ENCODE assay signal across 9 mouse cellular contexts in genomic region chrX:140722400-140722799, GRCm38 (mm10). TPM values are rescaled to one million over a fixed set of nuclear protein-coding genes. Genes with fewer than 3 reads are reported as not detected.
DNase-seq lines count a peak whose midpoint lies in the region; ATAC-seq lines count a peak whose summit lies in the region.
"Had no signal": no experiment of that assay in that cellular context is flagged by ENCODE, and none has a peak within 500 bp of the region (broad histone marks: within the 10 kb centered on the region; RNA-seq: fewer than 3 reads in every experiment).

No protein-coding gene starts in this region.

- WGBS in kidney, embryonic 14.5 days: 51% methylated on average over 4 of the region's 4 CpGs

- peak; percentile 15 to 72 for DNase-seq in adrenal gland, adult (ENCODE audit: inconsistent age in 2 of 2, low spot score in 1 of 2)
- no peak for DNase-seq in adrenal gland, postnatal 4 days (ENCODE audit: low spot score in 2 of 2)
- DNase-seq in kidney, postnatal 10 days: peak; percentile 46
- DNase-seq in Muller cell, postnatal 12 days (ENCODE audit: inconsistent ontology term): peak; percentile 22
- DNase-seq in heart, postnatal 14 days: peak; percentile 15 to 59
- DNase-seq in retina, postnatal 1 day: peak; percentile 40
- no peak for DNase-seq in yolk sac, embryonic 10.5 days (ENCODE audit: low spot score)

- no peak overlapping the region for H3K27ac ChIP-seq in kidney, embryonic 14.5 days (ENCODE audit: low read depth, low read length)
- H3K27ac ChIP-seq: liver, embryonic 15.5 days had no signal

- ATAC-seq in kidney, embryonic 14.5 days (ENCODE audit: low FRiP score, low TSS enrichment): no peak

- H3K36me3 ChIP-seq in kidney, embryonic 14.5 days (ENCODE audit: control insufficient read depth, insufficient read depth, low read length): no peaks in the 10 kb centered on the region
- H3K36me3 ChIP-seq: liver, embryonic 15.5 days had no signal

- no peak overlapping the region for H3K9ac ChIP-seq in kidney, embryonic 14.5 days (ENCODE audit: low read depth, low read length)
- H3K9ac ChIP-seq: liver, embryonic 15.5 days had no signal

- no peaks in the 10 kb centered on the region for H3K4me1 ChIP-seq in kidney, embryonic 14.5 days (ENCODE audit: control insufficient read depth, insufficient read depth, low read length)
- H3K4me1 ChIP-seq: liver, embryonic 15.5 days had no signal

- H3K9me3 ChIP-seq in kidney, embryonic 14.5 days (ENCODE audit: control insufficient read depth, low read length): no peaks in the 10 kb centered on the region
- H3K9me3 ChIP-seq: liver, embryonic 15.5 days had no signal

- no peak overlapping the region for H3K4me3 ChIP-seq in kidney, embryonic 14.5 days (ENCODE audit: low read length)
- H3K4me3 ChIP-seq: liver, embryonic 15.5 days had no signal

- no peak overlapping the region for H3K4me2 ChIP-seq in kidney, embryonic 14.5 days (replicated peaks; ENCODE audit: low read depth, low read length)
- H3K4me2 ChIP-seq: liver, embryonic 15.5 days had no signal

- no peaks in the 10 kb centered on the region for H3K27me3 ChIP-seq in kidney, embryonic 14.5 days (ENCODE audit: control insufficient read depth, insufficient read depth, low read length)
- H3K27me3 ChIP-seq: liver, embryonic 15.5 days had no signal

- intact Hi-C loops in heart, postnatal 14 days (cut with DNase I): loop anchor here (5.0 kb wide), 4 partner anchors 55 to 245 kb away; partner anchors contain the start of gene Tsc22d3

RNA-seq across cellular contexts. Expression of gene Mid2, which starts 58.0 kb away (rescaled TPM):
- total RNA-seq in adrenal gland, postnatal 4 days (2021): 10 to 100 TPM; 25.8 to 36.3 TPM
- polyA plus RNA-seq in kidney, embryonic 14.5 days (2014; fragmentation: Nextera tagmentation; extraction: Ambion mirVana): 4.2 and 6.9 TPM in 2 replicates
- 10 to 100 TPM; 20.6 to 21.9 TPM for total RNA-seq in heart, postnatal 14 days (2021)

Comparison
In these comparisons a context has a peak if more than half of its experiments do, and no peak if none do; other contexts are left out.
1. DNase-seq: peak in adrenal gland, adult (2 of 2), kidney, postnatal 10 days (single experiment), Muller cell, postnatal 12 days (single experiment), heart, postnatal 14 days (2 of 2) and retina, postnatal 1 day (single experiment); none in adrenal gland, postnatal 4 days (0 of 2) and yolk sac, embryonic 10.5 days (single experiment).